Mouse (Mus musculus) cerebellum, adult (tissue): ENCODE measurements around the gene Fdx1l.

Source experiments
- ATAC-seq: cut with Nextera tagmentation; 2 replicates; pipeline ENCODE4 v1.9.2; 2017; ENCODE audit warnings: mild to moderate bottlenecking, moderate library complexity, mixed read lengths; ENCODE audit not compliant: insufficient number of reproducible peaks, low FRiP score, low TSS enrichment

Gene Fdx1l

GRCm38 (mm10) chr9:21073044-21073840, at the start of gene Fdx1l, which contains the start of gene Gm49373:
Fdx1l (minus strand) TSS chr9:21073614.
Gm49373 (minus strand) TSS chr9:21073096.
- peak; percentile 93 for ATAC-seq

GRCm38 (mm10) chr9:21121483-21121882, 48.1 kb upstream of the Fdx1l start:
- ATAC-seq = no peak

- no peak for ATAC-seq
These were observed 43.7 kb upstream of the Fdx1l start for GRCm38 (mm10) chr9:21117073-21117472.

- no peak for ATAC-seq
These were observed 41.7 kb upstream of the Fdx1l start for GRCm38 (mm10) chr9:21115105-21115504.

GRCm38 (mm10) chr9:21114190-21114589, 40.8 kb upstream of the Fdx1l start:
- ATAC-seq = 0 out of 2 replicates have a peak, but pooled peaks have one; percentile 58

GRCm38 (mm10) chr9:21113751-21114150, 40.3 kb upstream of the Fdx1l start:
- ATAC-seq = no peak

- no peak for ATAC-seq
These were observed 34.3 kb upstream of the Fdx1l start for GRCm38 (mm10) chr9:21107607-21108237.

- ATAC-seq = no peak
These were observed 32.5 kb upstream of the Fdx1l start for GRCm38 (mm10) chr9:21105760-21106564.

- no peak for ATAC-seq
These were observed 31.4 kb upstream of the Fdx1l start for GRCm38 (mm10) chr9:21104814-21105213.

GRCm38 (mm10) chr9:21102076-21102475, 28.7 kb upstream of the Fdx1l start:
- ATAC-seq = no peak

GRCm38 (mm10) chr9:21100447-21101161, 27.2 kb upstream of the Fdx1l start:
- no peak for ATAC-seq

- ATAC-seq = no peak
These were observed 24.4 kb upstream of the Fdx1l start for GRCm38 (mm10) chr9:21097793-21098192.

GRCm38 (mm10) chr9:21095958-21096357, 22.5 kb upstream of the Fdx1l start:
- ATAC-seq = no peak

GRCm38 (mm10) chr9:21093423-21093822, 20.0 kb upstream of the Fdx1l start:
- no peak for ATAC-seq

GRCm38 (mm10) chr9:21091707-21092320, 18.4 kb upstream of the Fdx1l start, which contains the start of the genes Gm38431 and Raver1:
Gm38431 (minus strand) TSS chr9:21091997.
Raver1 (minus strand) TSS chr9:21092008.
- peak; percentile 97 for ATAC-seq

- ATAC-seq = no peak
These were observed 17.7 kb upstream of the Fdx1l start for GRCm38 (mm10) chr9:21090972-21091706.

GRCm38 (mm10) chr9:21090537-21090936, 17.1 kb upstream of the Fdx1l start:
- no peak for ATAC-seq

- ATAC-seq = no peak
These were observed 9.9 kb upstream of the Fdx1l start for GRCm38 (mm10) chr9:21083324-21083723.

GRCm38 (mm10) chr9:21081127-21081526, 7.7 kb upstream of the Fdx1l start:
- ATAC-seq = no peak
